12 mouse cellular contexts compared by ENCODE assay signal in the genomic region with DNA sequence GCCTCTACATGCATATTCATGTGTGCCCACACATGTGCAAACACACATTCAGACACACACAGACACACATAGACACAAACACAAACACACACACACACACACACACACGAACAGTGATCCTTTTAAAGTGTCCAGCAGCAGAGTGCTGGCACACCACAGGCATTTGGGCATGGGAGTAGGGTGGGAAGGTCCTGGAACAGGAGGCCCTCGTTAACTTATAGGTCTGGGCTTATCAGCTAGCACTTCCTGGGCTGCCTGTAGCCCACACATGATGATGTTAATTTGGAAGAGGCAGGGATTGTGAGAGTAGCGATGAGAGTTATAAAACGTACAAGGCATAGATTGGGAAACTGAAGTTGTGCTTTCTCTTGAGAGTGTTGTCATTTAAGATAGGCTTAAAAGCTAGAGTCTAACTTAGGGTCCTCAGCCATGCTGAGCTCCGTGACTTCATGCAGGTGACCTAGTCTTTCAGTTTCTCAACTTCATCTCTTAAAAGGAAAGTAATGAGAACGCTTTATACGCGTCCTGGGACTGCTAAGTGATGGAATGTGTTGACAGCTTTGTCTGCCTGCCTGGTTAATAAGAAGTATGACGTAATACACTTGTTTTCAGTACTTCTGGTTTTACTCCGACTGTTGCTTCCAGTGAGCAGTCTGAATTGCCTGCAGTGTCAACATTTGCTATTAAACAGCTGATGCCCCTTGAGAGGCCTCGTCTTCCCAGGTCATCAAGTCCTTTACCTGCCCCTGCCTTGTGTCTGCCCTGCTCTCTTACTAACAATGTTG. TPM values are rescaled to one million over a fixed set of nuclear protein-coding genes. Genes with fewer than 3 reads are reported as not detected.
DNase-seq lines count a peak whose midpoint lies in the region; ATAC-seq and TF ChIP-seq lines count a peak whose summit lies in the region.
"Had no signal": no experiment of that assay in that cellular context is flagged by ENCODE, and none has a peak within 500 bp of the region (broad histone marks: within the 10 kb centered on the region; RNA-seq: fewer than 3 reads in every experiment).

No protein-coding gene starts in this region.

- ATAC-seq in lung, embryonic 14.5 days (ENCODE audit: insufficient read depth) = peak; percentile 39
- ATAC-seq in stomach, embryonic 15.5 days (ENCODE audit: insufficient read depth, low FRiP score, low read depth) = no peak

- H3K27ac ChIP-seq in lung, embryonic 14.5 days (ENCODE audit: low read depth) = no peak overlapping the region; the same call in none of the 2 replicates
- H3K27ac ChIP-seq in limb, embryonic 10.5 days = 0 out of 2 replicates have a peak overlapping the region, but pooled peaks have one; percentile 9
- H3K27ac ChIP-seq in stomach, embryonic 15.5 days = peak overlapping the region; percentile 44; the same call in 1 of the 2 replicates
- H3K27ac ChIP-seq: embryonic facial prominence, embryonic 13.5 days; hindbrain, embryonic 13.5 days had no signal

- DNase-seq in lung, embryonic 14.5 days = peak; percentile 26
- DNase-seq in lung, postnatal 14 days = no peak
- peak; percentile 37 for DNase-seq in forelimb bud, embryonic 11.5 days (ENCODE audit: low read depth, low spot score)
- DNase-seq in limb, embryonic 10.5 days (ENCODE audit: low spot score) = no peak
- no peak for DNase-seq in kidney, adult 9 months
- no peak for DNase-seq in cerebellum, adult 11-12 months
- DNase-seq: cerebellum, postnatal 10 days; left cerebral cortex, postnatal 4 days had no signal

- no peaks in the 10 kb centered on the region for H3K9me3 ChIP-seq in lung, embryonic 14.5 days (ENCODE audit: low read depth, low read length)
- H3K9me3 ChIP-seq in limb, embryonic 10.5 days (replicated peaks) = no peaks in the 10 kb centered on the region
- H3K9me3 ChIP-seq in stomach, embryonic 15.5 days = no peaks in the 10 kb centered on the region
- H3K9me3 ChIP-seq: embryonic facial prominence, embryonic 13.5 days; hindbrain, embryonic 13.5 days had no signal

- no peaks in the 10 kb centered on the region for H3K27me3 ChIP-seq in lung, embryonic 14.5 days (ENCODE audit: insufficient read depth, low read length)
- no peaks in the 10 kb centered on the region for H3K27me3 ChIP-seq in limb, embryonic 10.5 days (ENCODE audit: low read depth, poor library complexity, severe bottlenecking)
- no peaks in the 10 kb centered on the region for H3K27me3 ChIP-seq in stomach, embryonic 15.5 days (replicated peaks)
- H3K27me3 ChIP-seq: embryonic facial prominence, embryonic 13.5 days; hindbrain, embryonic 13.5 days had no signal

- WGBS in lung, embryonic 14.5 days = 33% methylated on average over 11 of the region's 11 CpGs
- 68% methylated on average over 11 of the region's 11 CpGs for WGBS in limb, embryonic 10.5 days
- WGBS in stomach, embryonic 15.5 days = 50% methylated on average over 11 of the region's 11 CpGs

- no peak for TF ChIP-seq CTCF in lung, embryonic 14.5 days (IDR thresholded peaks at IDR 0.05; ENCODE audit: low read depth)

- H3K36me3 ChIP-seq in lung, embryonic 14.5 days (ENCODE audit: insufficient read depth) = no peaks in the 10 kb centered on the region
- no peaks in the 10 kb centered on the region for H3K36me3 ChIP-seq in limb, embryonic 10.5 days
- H3K36me3 ChIP-seq in stomach, embryonic 15.5 days = no peaks in the 10 kb centered on the region
- H3K36me3 ChIP-seq: embryonic facial prominence, embryonic 13.5 days; hindbrain, embryonic 13.5 days had no signal

- H3K9ac ChIP-seq in lung, embryonic 14.5 days = no peak overlapping the region
- no peak overlapping the region for H3K9ac ChIP-seq in stomach, embryonic 15.5 days
- H3K9ac ChIP-seq: embryonic facial prominence, embryonic 13.5 days; hindbrain, embryonic 13.5 days had no signal

- 0 out of 2 replicates have a peak, but pooled peaks cover 7% of the 10 kb centered on the region for H3K4me1 ChIP-seq in lung, embryonic 14.5 days (ENCODE audit: insufficient read depth)
- H3K4me1 ChIP-seq in limb, embryonic 10.5 days = peaks cover 20% of the 10 kb centered on the region
- no peaks in the 10 kb centered on the region for H3K4me1 ChIP-seq in stomach, embryonic 15.5 days
- H3K4me1 ChIP-seq: hindbrain, embryonic 13.5 days had no signal

- H3K4me2 ChIP-seq in lung, embryonic 14.5 days = no peak overlapping the region
- no peak overlapping the region for H3K4me2 ChIP-seq in stomach, embryonic 15.5 days
- H3K4me2 ChIP-seq: embryonic facial prominence, embryonic 13.5 days; hindbrain, embryonic 13.5 days had no signal

- H3K4me3 ChIP-seq in lung, embryonic 14.5 days (ENCODE audit: low read depth, low read length) = no peak overlapping the region
- H3K4me3 ChIP-seq in limb, embryonic 10.5 days = no peak overlapping the region
- no peak overlapping the region for H3K4me3 ChIP-seq in stomach, embryonic 15.5 days (replicated peaks)
- H3K4me3 ChIP-seq: embryonic facial prominence, embryonic 13.5 days; hindbrain, embryonic 13.5 days; myocyte had no signal

RNA-seq across cellular contexts. Expression of a gene that starts 5.8 kb away (rescaled TPM):
- 1.3 and 1.5 TPM in 2 replicates for polyA plus RNA-seq in lung, embryonic 14.5 days (2014; fragmentation: Nextera tagmentation; extraction: Ambion mirVana)
- 0.25 and 0.30 TPM in 2 replicates for polyA plus RNA-seq in limb, embryonic 10.5 days (2016; fragmentation: Nextera tagmentation; extraction: Ambion mirVana)
- 1.7 TPM in 2 replicates for polyA plus RNA-seq in stomach, embryonic 15.5 days (2015; fragmentation: Nextera tagmentation; extraction: Ambion mirVana)
- polyA plus RNA-seq: myocyte had no signal

RNA-seq across cellular contexts. Expression of a gene that starts 10.0 kb away (rescaled TPM):
- 0.22 TPM in 1 of 2 replicates, not detected in the other for polyA plus RNA-seq in lung, embryonic 14.5 days (2014; fragmentation: Nextera tagmentation; extraction: Ambion mirVana)
- 0.33 and 0.84 TPM in 2 replicates for polyA plus RNA-seq in limb, embryonic 10.5 days (2016; fragmentation: Nextera tagmentation; extraction: Ambion mirVana)
- polyA plus RNA-seq in stomach, embryonic 15.5 days (2015; fragmentation: Nextera tagmentation; extraction: Ambion mirVana) = 8.0 and 13.0 TPM in 2 replicates
- polyA plus RNA-seq: myocyte had no signal

RNA-seq across cellular contexts. Expression of a gene that starts 51.5 kb away (rescaled TPM):
- polyA plus RNA-seq in lung, embryonic 14.5 days (2014; fragmentation: Nextera tagmentation; extraction: Ambion mirVana) = 11.7 and 14.7 TPM in 2 replicates
- 0.70 and 0.89 TPM in 2 replicates for polyA plus RNA-seq in limb, embryonic 10.5 days (2016; fragmentation: Nextera tagmentation; extraction: Ambion mirVana)
- 5.1 and 6.6 TPM in 2 replicates for polyA plus RNA-seq in stomach, embryonic 15.5 days (2015; fragmentation: Nextera tagmentation; extraction: Ambion mirVana)

RNA-seq across cellular contexts. Expression of a gene that starts 57.8 kb away (rescaled TPM):
- 2.6 and 3.4 TPM in 2 replicates for polyA plus RNA-seq in lung, embryonic 14.5 days (2014; fragmentation: Nextera tagmentation; extraction: Ambion mirVana)
- 0.06 and 0.40 TPM in 2 replicates for polyA plus RNA-seq in limb, embryonic 10.5 days (2016; fragmentation: Nextera tagmentation; extraction: Ambion mirVana)
- polyA plus RNA-seq in stomach, embryonic 15.5 days (2015; fragmentation: Nextera tagmentation; extraction: Ambion mirVana) = 2.4 and 3.4 TPM in 2 replicates
- polyA plus RNA-seq: myocyte had no signal

Comparison
In these comparisons a context has a peak if more than half of its experiments do, and no peak if none do; other contexts are left out.
1. DNase-seq: peak in lung, embryonic 14.5 days (single experiment) and forelimb bud, embryonic 11.5 days (single experiment); none in lung, postnatal 14 days (single experiment), limb, embryonic 10.5 days (single experiment), kidney, adult 9 months (single experiment) and cerebellum, adult 11-12 months (single experiment).